Mouse (Mus musculus) heart, embryonic 15.5 days (tissue): ENCODE results near the gene Spag4. TPM values are rescaled to one million over a fixed set of nuclear protein-coding genes. Genes with fewer than 3 reads are reported as not detected.

Experiments
- ATAC-seq: fragments of 200-750 bp; cut with Nextera tagmentation; replicated peaks from 2 replicates; pipeline ENCODE4 v1.8.0; 2017; ENCODE audit warnings: low read depth, moderate TSS enrichment; ENCODE audit not compliant: insufficient number of reproducible peaks, insufficient read depth, low FRiP score
- H3K27ac ChIP-seq: fragments of 300-500 bp; sonication (generic); 2 replicates; pipeline ENCODE4 v1.5.1; 2015; ENCODE audit warnings: mild to moderate bottlenecking, inconsistent platforms
- H3K27me3 ChIP-seq: fragments of 300-500 bp; sonication (generic); 2 replicates; pipeline ENCODE4 v1.6.1; 2015; ENCODE audit warnings: inconsistent platforms
- H3K36me3 ChIP-seq: fragments of 300-500 bp; sonication (generic); 2 replicates; pipeline ENCODE4 v1.6.1; 2015; ENCODE audit warnings: mild to moderate bottlenecking, inconsistent platforms
- H3K4me1 ChIP-seq: fragments of 300-500 bp; sonication (generic); replicated peaks from 2 replicates; pipeline ENCODE4 v1.6.1; 2015; ENCODE audit warnings: inconsistent platforms
- H3K4me2 ChIP-seq: fragments of 300-500 bp; sonication (generic); 2 replicates; pipeline ENCODE4 v1.6.1; 2015; ENCODE audit warnings: inconsistent platforms, mild to moderate bottlenecking, moderate library complexity
- H3K4me3 ChIP-seq: fragments of 300-500 bp; sonication (generic); 2 replicates; pipeline ENCODE4 v1.5.1; 2015; ENCODE audit warnings: mild to moderate bottlenecking, inconsistent platforms
- H3K9ac ChIP-seq: fragments of 300-500 bp; sonication (generic); 2 replicates; pipeline ENCODE4 v1.6.1; 2015; ENCODE audit warnings: mild to moderate bottlenecking, inconsistent platforms
- H3K9me3 ChIP-seq: fragments of 300-500 bp; sonication (generic); replicated peaks from 2 replicates; pipeline ENCODE4 v1.6.1; 2016; ENCODE audit warnings: inconsistent platforms
- WGBS: fragments of 180-500 bp; shearing (Covaris S2); methylation state at CpG from one replicate; pipeline ENCODE4 v1.1.7; 2015; ENCODE audit warnings: mixed read lengths; 5-methylcytosine and 5-hydroxymethylcytosine counted together
- polyA plus RNA-seq: library from polyadenylated mRNA; unstranded; fragments of >200 nt; fragmentation: Nextera tagmentation; extraction: Ambion mirVana; gene quantifications from 2 replicates; pipeline ENCODE4 v1.2.1, GENCODE M21; 2015

Gene Spag4
- polyA plus RNA-seq, 1 experiment from 2014 or later: 1.9 TPM

- ATAC-seq: no peak
Measured at GRCm38 (mm10) chr2:156073725-156074124, 8.8 kb downstream of the Spag4 start.

GRCm38 (mm10) chr2:156077461-156077860, 12.5 kb downstream of the Spag4 start:
- Histone ChIP-seq H3K4me1 (peaks cover 15% of the 10 kb centered on the region), H3K4me3 (no peak overlapping the region), H3K4me2 (no peak overlapping the region), H3K27me3 (no peaks in the 10 kb centered on the region), H3K27ac (no peak overlapping the region), H3K9ac (no peak overlapping the region), H3K36me3 (peaks cover 64% of the 10 kb centered on the region), H3K9me3 (no peaks in the 10 kb centered on the region)
- WGBS: 81% methylated on average over 7 of the region's 7 CpGs
- no peak for ATAC-seq

More at GRCm38 (mm10) chr2:156073725-156074124, 8.8 kb downstream of the Spag4 start:
- H3K9ac ChIP-seq: no peak overlapping the region
- no peak overlapping the region for H3K4me2 ChIP-seq
- no peaks in the 10 kb centered on the region for H3K4me1 ChIP-seq
- no peak overlapping the region for H3K4me3 ChIP-seq
- H3K27ac ChIP-seq: no peak overlapping the region
- H3K27me3 ChIP-seq: no peaks in the 10 kb centered on the region
- H3K9me3 ChIP-seq: no peaks in the 10 kb centered on the region
- peaks cover 90% of the 10 kb centered on the region for H3K36me3 ChIP-seq
- WGBS: 90% methylated on average over 15 of the region's 15 CpGs

GRCm38 (mm10) chr2:156078421-156079182, 13.6 kb downstream of the Spag4 start:
- 89% methylated on average over 16 of the region's 16 CpGs for WGBS
- Histone ChIP-seq H3K9me3 (no peaks in the 10 kb centered on the region), H3K27ac (no peak overlapping the region), H3K4me2 (no peak overlapping the region), H3K4me1 (peaks cover 15% of the 10 kb centered on the region), H3K36me3 (peaks cover 52% of the 10 kb centered on the region), H3K27me3 (no peaks in the 10 kb centered on the region), H3K4me3 (no peak overlapping the region), H3K9ac (no peak overlapping the region)
- 0 out of 2 replicates have a peak, but pooled peaks have one; percentile 25 for ATAC-seq

DNA sequence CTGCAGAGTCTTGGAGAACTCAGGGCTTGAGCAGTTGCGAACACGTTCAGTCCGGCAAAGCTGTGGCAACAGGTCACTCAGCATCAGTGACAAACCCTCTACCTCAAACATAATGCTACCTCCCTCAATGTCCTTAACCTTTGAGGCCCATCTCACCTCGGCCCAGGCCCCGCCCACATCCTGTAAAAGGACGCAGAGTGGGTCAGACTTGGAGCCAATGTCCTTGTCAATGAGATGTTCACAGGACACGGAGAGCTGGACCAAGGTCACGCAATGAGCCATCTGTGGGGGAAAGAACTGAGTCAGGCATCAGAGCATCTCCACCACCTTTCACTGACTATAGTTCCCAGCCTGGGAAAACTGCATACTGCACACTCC, 14.2 kb downstream of the Spag4 start:
- peak overlapping the region; percentile 34; the same call in 1 of the 2 replicates for H3K27ac ChIP-seq
- peaks cover 15% of the 10 kb centered on the region for H3K4me1 ChIP-seq
- no peak for ATAC-seq
- H3K36me3 ChIP-seq: peaks cover 47% of the 10 kb centered on the region
- no peaks in the 10 kb centered on the region for H3K9me3 ChIP-seq
- H3K9ac ChIP-seq: no peak overlapping the region
- 70% methylated on average over 8 of the region's 8 CpGs for WGBS
- H3K27me3 ChIP-seq: no peaks in the 10 kb centered on the region
- H3K4me3 ChIP-seq: no peak overlapping the region
- no peak overlapping the region for H3K4me2 ChIP-seq

DNA sequence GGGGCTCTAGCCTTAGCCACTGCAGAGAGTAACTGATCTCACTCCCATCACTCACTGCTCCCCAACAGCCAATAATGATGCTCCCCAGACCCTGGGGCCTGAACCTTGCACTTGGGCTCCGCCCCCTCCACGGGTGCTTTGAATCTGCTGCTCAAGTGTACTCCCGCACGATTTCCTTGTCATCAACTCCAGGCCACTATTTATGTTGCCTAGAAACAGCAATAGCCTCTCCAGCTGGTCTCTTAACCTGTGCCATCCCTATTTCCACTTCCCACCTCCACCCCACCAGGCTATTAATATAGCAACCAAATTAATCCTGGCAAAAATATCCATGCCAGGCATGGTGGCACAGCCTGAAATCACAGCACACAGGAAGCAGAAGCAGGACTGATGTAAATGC, 14.7 kb downstream of the Spag4 start:
- H3K4me3 ChIP-seq: no peak overlapping the region
- H3K4me2 ChIP-seq: no peak overlapping the region
- H3K36me3 ChIP-seq: peaks cover 42% of the 10 kb centered on the region
- no peak overlapping the region for H3K9ac ChIP-seq
- H3K4me1 ChIP-seq: peaks cover 15% of the 10 kb centered on the region
- no peaks in the 10 kb centered on the region for H3K9me3 ChIP-seq
- H3K27ac ChIP-seq: peak overlapping the region; percentile 34; the same call in 1 of the 2 replicates
- peak; percentile 43; the same call in 1 of the 2 replicates for ATAC-seq
- WGBS: 34% methylated on average over 4 of the region's 4 CpGs
- no peaks in the 10 kb centered on the region for H3K27me3 ChIP-seq

- H3K4me3 ChIP-seq: no peak overlapping the region
- WGBS: 82% methylated on average over 7 of the region's 7 CpGs
- peak overlapping the region; percentile 15; the same call in 1 of the 2 replicates for H3K27ac ChIP-seq
- H3K27me3 ChIP-seq: no peaks in the 10 kb centered on the region
- no peak for ATAC-seq
- no peak overlapping the region for H3K9ac ChIP-seq
- no peaks in the 10 kb centered on the region for H3K9me3 ChIP-seq
- peaks cover 35% of the 10 kb centered on the region for H3K36me3 ChIP-seq
- peaks cover 15% of the 10 kb centered on the region for H3K4me1 ChIP-seq
- no peak overlapping the region for H3K4me2 ChIP-seq
Measured at GRCm38 (mm10) chr2:156080391-156080790, 15.4 kb downstream of the Spag4 start.

- no peak overlapping the region for H3K4me2 ChIP-seq
- 79% methylated on average over 3 of the region's 3 CpGs for WGBS
- no peak overlapping the region for H3K27ac ChIP-seq
- H3K36me3 ChIP-seq: peaks cover under 1% of the 10 kb centered on the region
- peaks cover 24% of the 10 kb centered on the region for H3K4me1 ChIP-seq
- no peak overlapping the region for H3K4me3 ChIP-seq
- H3K27me3 ChIP-seq: no peaks in the 10 kb centered on the region
- H3K9ac ChIP-seq: no peak overlapping the region
- H3K9me3 ChIP-seq: no peaks in the 10 kb centered on the region
- ATAC-seq: no peak
Measured at GRCm38 (mm10) chr2:156084541-156084940, 19.6 kb downstream of the Spag4 start.

DNA sequence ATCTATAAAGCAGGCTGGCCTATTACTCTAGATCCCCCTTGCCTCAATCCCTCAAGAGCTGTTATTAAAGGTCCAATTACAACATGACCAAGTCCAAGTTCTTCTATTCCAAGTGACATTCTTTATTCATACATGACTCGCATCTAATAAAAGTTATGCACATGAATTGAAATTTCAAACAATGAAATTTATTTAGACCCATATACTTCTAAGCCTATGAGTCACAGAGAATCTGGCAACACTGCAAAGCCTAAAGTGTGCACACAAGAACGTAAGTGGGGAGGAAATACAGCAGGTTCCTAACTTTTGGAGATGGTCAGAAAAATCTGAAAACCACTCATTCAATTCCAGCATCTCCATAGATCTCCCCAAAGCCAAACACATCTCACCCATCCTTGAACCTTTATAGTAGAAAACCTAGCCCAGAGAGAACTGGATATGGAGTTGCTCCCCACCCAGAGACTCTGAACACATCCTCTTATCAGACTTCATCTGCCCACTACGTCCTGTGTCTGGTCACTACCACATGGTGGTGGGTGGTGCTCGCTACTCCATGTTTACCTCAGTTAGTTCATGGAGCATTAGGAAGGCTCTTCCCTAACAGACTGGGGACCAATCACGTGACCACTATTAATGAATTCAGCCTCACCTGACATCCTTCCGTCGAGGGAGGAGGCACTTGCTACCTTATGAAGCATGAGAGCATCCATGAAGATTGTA, 22.6 kb downstream of the Spag4 start:
- no peak for ATAC-seq
- Histone ChIP-seq H3K4me2 (no peak overlapping the region), H3K27ac (no peak overlapping the region), H3K4me3 (no peak overlapping the region), H3K9me3 (no peaks in the 10 kb centered on the region), H3K9ac (no peak overlapping the region), H3K27me3 (no peaks in the 10 kb centered on the region), H3K36me3 (peaks cover 9% of the 10 kb centered on the region), H3K4me1 (peaks cover 15% of the 10 kb centered on the region)
- 82% methylated on average over 7 of the region's 7 CpGs for WGBS

DNA sequence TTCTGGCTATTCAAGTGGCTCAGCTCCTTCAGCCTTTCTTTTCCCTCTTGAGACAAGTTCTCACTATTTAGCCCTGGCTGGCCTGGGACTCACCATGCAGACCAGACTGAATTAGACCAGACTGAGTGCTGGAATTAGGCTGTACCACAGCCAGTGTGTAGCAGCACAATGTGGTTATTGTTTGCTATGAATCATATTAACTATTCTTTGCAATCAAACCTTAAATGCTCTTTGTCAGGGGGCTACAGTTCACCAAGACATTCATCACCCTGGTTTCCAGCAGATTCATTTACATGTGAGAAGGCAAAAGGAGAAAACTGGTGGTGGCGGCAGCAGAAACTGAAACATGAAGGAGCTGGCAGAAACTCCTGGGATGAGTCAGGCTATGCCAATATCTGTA, 24.8 kb downstream of the Spag4 start:
- no peak for ATAC-seq
- H3K27me3 ChIP-seq: no peaks in the 10 kb centered on the region
- H3K9ac ChIP-seq: no peak overlapping the region
- H3K9me3 ChIP-seq: no peaks in the 10 kb centered on the region
- WGBS: 93% methylated on average over 1 of the region's 1 CpGs
- H3K4me2 ChIP-seq: no peak overlapping the region
- H3K36me3 ChIP-seq: peaks cover 9% of the 10 kb centered on the region
- H3K27ac ChIP-seq: no peak overlapping the region
- no peak overlapping the region for H3K4me3 ChIP-seq
- H3K4me1 ChIP-seq: peaks cover 15% of the 10 kb centered on the region

GRCm38 (mm10) chr2:156091926-156092325, 27.0 kb downstream of the Spag4 start:
- 74% methylated on average over 5 of the region's 5 CpGs for WGBS
- ATAC-seq: no peak
- peaks cover 28% of the 10 kb centered on the region for H3K36me3 ChIP-seq

GRCm38 (mm10) chr2:156110627-156111357, 45.8 kb downstream of the Spag4 start:
- peaks cover 15% of the 10 kb centered on the region for H3K4me1 ChIP-seq
- no peaks in the 10 kb centered on the region for H3K9me3 ChIP-seq
- no peaks in the 10 kb centered on the region for H3K27me3 ChIP-seq
- WGBS: under 1% methylated on average over 16 of the region's 16 CpGs
- H3K4me3 ChIP-seq: peak overlapping the region; percentile 91
- H3K27ac ChIP-seq: peak overlapping the region; percentile 93
- peak overlapping the region; percentile 95 for H3K9ac ChIP-seq
- ATAC-seq: peak; percentile 49; the same call in 1 of the 2 replicates
- H3K36me3 ChIP-seq: no peaks in the 10 kb centered on the region
- peak overlapping the region; percentile 78 for H3K4me2 ChIP-seq

More at GRCm38 (mm10) chr2:156091926-156092325, 27.0 kb downstream of the Spag4 start:
- Histone ChIP-seq H3K4me3 (no peak overlapping the region), H3K27ac (no peak overlapping the region), H3K4me1 (peaks cover 7% of the 10 kb centered on the region; the same call in 1 of the 2 replicates), H3K9ac (no peak overlapping the region), H3K9me3 (no peaks in the 10 kb centered on the region), H3K27me3 (no peaks in the 10 kb centered on the region), H3K4me2 (no peak overlapping the region)
